Mouse (Mus musculus) brown adipose tissue, adult 24 weeks (tissue): Measurements from ENCODE around the gene Tprn. TPM values are rescaled to one million over a fixed set of nuclear protein-coding genes. Genes with fewer than 3 reads are reported as not detected.

Experiments used
- H3K27ac ChIP-seq: fragments of 200-500 bp; replicated peaks from 2 replicates; pipeline ENCODE4 v1.5.1; 2012; ENCODE audit warnings: low read depth, mild to moderate bottlenecking, low read length
- H3K4me1 ChIP-seq: fragments of 200-500 bp; 2 replicates; pipeline ENCODE4 v1.6.1; 2012; ENCODE audit warnings: low read length, mixed read lengths; ENCODE audit not compliant: control insufficient read depth, insufficient read depth, insufficient read length
- H3K4me3 ChIP-seq: fragments of 200-500 bp; 2 replicates; pipeline ENCODE4 v1.5.1; 2012; ENCODE audit warnings: low read depth, mild to moderate bottlenecking, low read length, moderate library complexity; ENCODE audit not compliant: insufficient read depth
- polyA plus RNA-seq: library from polyadenylated mRNA; stranded (reverse); fragments of >200 nt; gene quantifications from 2 replicates; pipeline ENCODE4 v1.2.4, GENCODE M21; 2012; ENCODE audit not compliant: missing spikeins, insufficient read depth, insufficient read length

Gene Tprn
- polyA plus RNA-seq, 1 experiment, result 3.7 TPM

- H3K27ac ChIP-seq, result peak overlapping the region; percentile 15; the same call in 1 of the 2 replicates
- peaks cover 44% of the 10 kb centered on the region for H3K4me1 ChIP-seq
- no peak overlapping the region for H3K4me3 ChIP-seq
These were observed 4.8 kb downstream of the Tprn start for GRCm38 (mm10) chr2:25267241-25267640.

DNA sequence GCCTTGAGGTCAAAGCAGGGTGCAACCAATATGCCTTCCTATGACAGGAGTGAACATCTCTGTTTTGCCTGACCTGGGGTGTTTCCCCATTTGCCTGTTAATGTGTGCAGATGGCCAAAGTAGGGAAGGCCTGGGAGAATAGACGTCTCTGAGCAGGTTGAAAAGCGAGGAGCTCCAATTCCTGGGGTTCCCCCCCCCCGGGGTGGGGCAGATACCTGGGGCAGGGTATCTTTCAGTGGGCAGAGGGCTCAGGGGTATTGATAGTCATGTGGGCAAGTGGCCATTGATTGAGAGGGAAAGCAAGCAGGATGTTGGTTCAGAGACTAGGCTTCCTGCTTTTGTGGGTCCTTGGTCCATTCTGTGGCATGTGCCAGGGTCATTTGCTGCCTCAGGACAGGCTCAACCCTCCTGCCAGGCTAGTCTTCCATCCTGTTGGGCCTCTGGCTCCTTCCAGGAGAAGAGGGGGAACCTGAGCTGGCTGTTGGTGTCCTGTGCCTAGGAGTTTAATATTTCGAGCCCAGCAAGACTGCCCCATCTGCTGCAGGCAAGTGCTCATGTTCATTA lies 5.4 kb downstream of the Tprn start:
- Histone ChIP-seq H3K4me1 (peaks cover 45% of the 10 kb centered on the region), H3K27ac (no peak overlapping the region), H3K4me3 (no peak overlapping the region)

GRCm38 (mm10) chr2:25271827-25272511 lies 9.6 kb downstream of the Tprn start, which contains the start of the genes Ssna1 and Anapc2:
Gene Ssna1 (minus strand): TSS chr2:25272438.
Gene Anapc2 (plus strand): TSS chr2:25272478.
- H3K4me1 ChIP-seq, result peaks cover 15% of the 10 kb centered on the region
- peak within 1 kb of the TSS; percentile 88 for H3K4me3 ChIP-seq
- peak within 1 kb of the TSS; percentile 30 for H3K27ac ChIP-seq

DNA sequence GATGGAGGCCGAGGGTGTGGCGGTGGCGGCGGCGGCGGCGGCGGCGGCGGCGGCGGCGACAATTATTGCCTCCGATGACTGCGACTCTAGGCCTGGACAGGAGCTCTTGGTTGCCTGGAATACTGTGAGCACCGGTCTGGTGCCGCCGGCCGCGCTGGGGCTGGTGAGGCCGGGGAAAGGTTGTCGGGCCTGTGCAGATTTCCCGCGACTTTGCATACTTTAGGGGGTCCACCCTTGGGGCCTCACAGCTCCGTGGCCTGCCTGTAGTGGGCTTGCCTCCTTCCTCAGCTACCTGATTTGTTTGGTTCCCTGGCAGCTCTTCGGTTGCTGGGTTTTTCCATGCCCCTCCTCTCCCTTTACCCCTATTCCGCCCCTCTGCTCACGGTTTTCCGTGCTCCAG lies 10.1 kb downstream of the Tprn start:
- no peak overlapping the region for H3K27ac ChIP-seq

GRCm38 (mm10) chr2:25273010-25273409 lies 10.6 kb downstream of the Tprn start:
- H3K4me1 ChIP-seq, result peaks cover 11% of the 10 kb centered on the region
- no peak overlapping the region for H3K27ac ChIP-seq
- peak overlapping the region; percentile 79 for H3K4me3 ChIP-seq

More for the DNA sequence above, 10.1 kb downstream of the Tprn start:
- peak overlapping the region; percentile 79 for H3K4me3 ChIP-seq
- peaks cover 11% of the 10 kb centered on the region for H3K4me1 ChIP-seq

- Histone ChIP-seq H3K4me3 (no peak overlapping the region), H3K4me1 (no peaks in the 10 kb centered on the region), H3K27ac (no peak overlapping the region)
These were observed 16.8 kb downstream of the Tprn start for GRCm38 (mm10) chr2:25278928-25279882.

DNA sequence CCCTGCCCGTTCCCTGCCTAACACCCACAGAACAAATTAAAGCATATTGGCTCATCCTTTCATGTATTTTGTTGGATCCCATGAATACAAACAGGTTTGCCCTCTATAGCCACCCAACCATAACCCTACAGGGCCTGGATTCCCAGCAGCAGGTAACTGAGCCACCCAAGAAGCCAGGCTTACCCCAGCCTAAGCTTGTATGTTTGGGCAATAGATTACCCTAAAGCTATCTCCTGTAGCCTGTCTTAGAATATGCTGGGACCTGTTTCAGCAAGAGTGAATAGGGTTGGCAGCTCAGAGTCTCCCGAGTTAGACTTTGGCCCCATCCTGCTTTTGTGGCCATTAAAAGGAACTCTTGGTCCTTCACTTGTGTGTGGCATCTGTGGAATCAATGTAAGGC lies 23.1 kb downstream of the Tprn start:
- H3K4me3 ChIP-seq, result no peak overlapping the region
- peaks cover 2% of the 10 kb centered on the region; the same call in 1 of the 2 replicates for H3K4me1 ChIP-seq
- H3K27ac ChIP-seq, result no peak overlapping the region

- Histone ChIP-seq H3K27ac (no peak overlapping the region), H3K4me1 (peaks cover 5% of the 10 kb centered on the region; the same call in 1 of the 2 replicates), H3K4me3 (no peak overlapping the region)
These were observed 23.9 kb downstream of the Tprn start for GRCm38 (mm10) chr2:25286314-25286713.

DNA sequence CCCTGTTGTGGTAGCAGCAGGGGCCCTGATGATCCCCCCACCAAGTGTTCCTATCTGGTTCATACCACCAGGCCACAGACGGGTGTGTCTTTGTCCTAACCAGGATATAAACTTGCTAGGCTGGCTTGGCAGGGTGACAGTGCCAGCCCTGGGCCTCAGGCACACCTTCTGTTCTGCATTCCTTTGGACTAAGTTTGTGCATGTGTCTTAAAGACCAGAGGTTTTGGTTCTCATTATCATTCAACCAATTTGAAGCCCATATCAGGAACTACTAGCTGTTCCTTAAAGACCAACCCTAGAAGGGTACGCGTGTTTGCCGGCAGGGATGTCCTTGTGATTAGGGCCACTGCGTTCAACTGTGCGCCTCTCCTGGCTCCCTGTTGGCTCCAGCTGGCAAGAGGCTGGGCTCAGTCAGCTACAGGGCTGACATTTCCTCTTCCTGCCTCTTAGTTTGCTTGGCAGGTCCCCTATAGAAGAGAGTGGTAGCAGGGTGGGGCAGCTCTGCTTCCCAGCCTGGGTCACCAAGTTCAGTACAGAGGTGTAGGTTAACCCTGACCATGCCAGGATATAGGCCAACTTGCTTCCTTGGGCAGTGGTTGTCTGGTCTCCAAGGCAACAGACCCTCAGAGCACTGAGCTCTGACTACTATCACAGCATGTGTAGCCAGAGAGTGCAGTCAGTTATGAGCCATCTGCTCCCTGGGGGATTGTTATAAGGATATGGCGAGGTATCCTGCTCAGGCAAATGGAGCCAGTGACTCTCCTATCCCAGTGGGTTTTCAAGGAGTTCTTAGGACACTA lies 24.6 kb downstream of the Tprn start:
- no peak overlapping the region for H3K27ac ChIP-seq
- peaks cover 5% of the 10 kb centered on the region; the same call in 1 of the 2 replicates for H3K4me1 ChIP-seq
- no peak overlapping the region for H3K4me3 ChIP-seq

GRCm38 (mm10) chr2:25287927-25288649 lies 25.7 kb downstream of the Tprn start, which contains the start of gene Tmem210:
Gene Tmem210 (plus strand): TSS chr2:25288145.
- Histone ChIP-seq H3K4me1 (peaks cover 5% of the 10 kb centered on the region; the same call in 1 of the 2 replicates), H3K27ac (no peak within 1 kb of the TSS)

DNA sequence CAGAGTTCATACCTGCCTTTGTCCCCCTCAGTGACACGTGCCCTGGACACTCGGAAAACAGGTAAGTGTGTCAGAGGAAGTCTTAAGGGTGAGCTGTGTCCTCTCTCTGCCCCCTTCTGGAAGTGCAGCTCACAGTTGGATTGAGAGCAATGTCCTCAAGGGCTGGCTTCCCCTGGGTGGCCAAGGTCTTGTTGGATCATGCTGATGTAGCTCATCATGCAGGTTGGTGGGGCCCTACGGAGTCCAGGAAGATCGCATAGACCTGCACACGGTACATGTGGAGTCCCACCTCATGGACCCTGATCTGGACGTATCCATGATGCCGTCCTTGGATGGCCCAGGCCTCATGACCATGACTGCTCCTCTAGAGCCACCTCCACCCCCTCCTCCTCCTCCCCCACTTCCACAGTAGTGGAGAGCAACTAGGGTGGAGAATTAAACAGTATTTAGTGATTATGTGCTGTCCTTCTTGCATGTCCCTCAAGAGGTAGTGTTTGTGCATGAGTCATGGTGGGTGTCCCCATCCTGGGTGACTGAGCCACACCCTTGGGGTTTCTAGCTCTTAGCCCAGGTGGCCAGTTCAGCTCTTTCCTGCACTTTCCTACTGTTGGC lies 26.4 kb downstream of the Tprn start:
- no peak overlapping the region for H3K27ac ChIP-seq
- H3K4me3 ChIP-seq, result no peak overlapping the region
- H3K4me1 ChIP-seq, result peaks cover 5% of the 10 kb centered on the region; the same call in 1 of the 2 replicates

More at GRCm38 (mm10) chr2:25287927-25288649, 25.7 kb downstream of the Tprn start, which contains the start of gene Tmem210:
- H3K4me3 ChIP-seq, result no peak within 1 kb of the TSS

- peaks cover 5% of the 10 kb centered on the region; the same call in 1 of the 2 replicates for H3K4me1 ChIP-seq
- H3K4me3 ChIP-seq, result peak within 1 kb of the TSS; percentile 35
- H3K27ac ChIP-seq, result no peak within 1 kb of the TSS
These were observed 27.2 kb downstream of the Tprn start, which contains the start of gene Lrrc26 for GRCm38 (mm10) chr2:25289651-25290050. Gene Lrrc26 (plus strand): TSS chr2:25289915.

DNA sequence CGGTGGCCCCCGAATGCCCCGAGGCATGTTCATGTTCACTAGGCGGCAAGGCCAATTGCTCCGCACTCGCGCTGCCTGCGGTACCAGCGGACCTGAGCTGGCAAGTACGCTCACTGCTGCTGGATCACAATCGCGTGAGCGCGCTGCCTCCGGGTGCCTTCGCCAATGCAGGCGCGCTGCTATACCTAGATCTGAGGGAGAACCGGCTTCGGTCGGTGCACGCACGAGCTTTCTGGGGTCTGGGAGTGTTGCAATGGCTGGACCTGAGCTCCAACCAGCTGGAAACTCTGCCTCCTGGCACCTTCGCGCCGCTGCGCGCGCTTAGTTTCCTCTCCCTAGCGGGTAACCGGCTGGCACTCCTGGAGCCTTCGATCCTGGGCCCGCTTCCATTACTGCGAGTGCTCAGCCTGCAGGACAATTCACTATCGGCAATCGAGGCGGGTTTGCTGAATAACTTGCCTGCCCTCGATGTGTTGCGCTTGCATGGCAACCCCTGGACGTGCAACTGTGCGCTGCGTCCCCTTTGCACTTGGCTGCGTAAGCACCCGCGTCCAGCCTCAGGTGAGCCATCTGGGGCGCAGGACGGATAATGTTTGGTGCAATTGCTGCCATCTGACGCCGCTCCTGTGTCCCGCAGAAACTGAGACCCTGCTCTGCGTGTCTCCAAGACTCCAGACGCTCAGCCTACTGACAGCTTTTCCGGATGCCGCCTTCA lies 27.8 kb downstream of the Tprn start:
- Histone ChIP-seq H3K4me3 (peak overlapping the region; percentile 35), H3K27ac (no peak overlapping the region), H3K4me1 (peaks cover 5% of the 10 kb centered on the region; the same call in 1 of the 2 replicates)
